Mouse (Mus musculus) E14TG2a.4 (cell line): Measurements from ENCODE around the gene Ifit1bl2.

ENCODE experiments used
- CTCF ChIP-seq: conservative IDR thresholded peaks from 2 replicates; pipeline ENCODE4 v1.5.1; 2014; ENCODE audit warnings: low read length
- NANOG ChIP-seq: IDR thresholded peaks from 2 replicates; pipeline ENCODE4 v1.6.1; 2014; ENCODE audit warnings: borderline replicate concordance, low read length, mixed read lengths

DNA sequence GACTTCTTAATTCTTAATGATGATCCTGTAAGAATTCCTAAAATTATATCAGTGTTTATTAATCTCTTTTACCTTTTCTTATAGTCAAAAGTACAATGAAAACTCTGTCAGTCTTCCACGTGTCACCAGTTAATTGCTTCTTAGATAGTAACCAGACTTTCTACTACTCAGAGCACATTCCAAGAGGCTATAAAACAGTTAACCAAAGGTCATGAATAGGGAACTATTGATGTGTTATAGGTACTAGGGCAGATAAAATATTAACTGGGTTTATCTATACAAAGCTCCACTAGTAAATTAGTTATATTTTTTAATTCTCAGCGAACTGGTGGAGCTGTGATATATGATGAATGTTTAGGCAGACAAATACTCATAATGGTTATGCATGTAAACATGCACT is 13.0 kb downstream of the Ifit1bl2 start:
- TF ChIP-seq CTCF (no peak), NANOG (no peak)
